Mouse (Mus musculus) thymus, postnatal 10 days (tissue): ENCODE measurements around the gene Ifi47.

Source experiments
- DNase-seq, 2 experiments: peaks; one replicate each; pipeline ENCODE4 v3.0.0; 2021; ENCODE audit warnings: low spot score in 2 of 2

Gene Ifi47

DNA sequence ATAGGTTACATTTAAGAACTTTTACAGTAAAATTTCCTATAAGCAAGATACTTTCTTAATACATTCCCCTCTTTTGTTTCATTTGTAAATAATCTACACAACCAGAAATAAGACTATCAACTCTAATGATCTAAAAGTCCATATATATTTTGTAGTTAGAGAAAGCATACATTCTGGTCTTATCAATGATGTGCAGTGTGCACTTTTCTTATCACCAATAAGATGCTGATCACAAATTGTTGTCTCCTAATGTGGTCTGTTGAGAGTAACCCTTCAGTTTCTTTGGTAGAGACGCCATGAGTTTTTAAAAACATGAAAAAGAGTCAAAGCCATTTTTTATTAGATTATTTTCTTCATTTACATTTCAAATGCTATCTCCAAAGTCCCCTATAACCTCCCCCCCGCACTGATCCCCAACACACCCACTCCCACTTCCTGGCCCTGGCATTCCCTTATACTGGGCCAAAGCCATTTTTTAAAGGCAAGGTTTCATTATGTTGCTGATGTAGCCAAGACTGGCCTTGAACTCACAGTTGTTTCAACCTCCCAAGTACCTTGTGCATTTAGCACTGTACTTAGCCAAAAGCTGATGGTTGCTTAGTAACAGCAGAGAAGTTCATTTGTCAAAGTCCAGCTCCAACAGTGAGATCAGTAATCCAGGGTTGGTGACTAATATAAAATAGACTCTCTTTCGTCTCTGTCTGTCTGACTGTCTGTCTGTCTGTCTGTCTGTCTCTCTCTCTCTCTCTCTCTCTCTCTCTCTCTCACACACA is 13.5 kb downstream of the Ifi47 start:
- no peak for DNase-seq

DNA sequence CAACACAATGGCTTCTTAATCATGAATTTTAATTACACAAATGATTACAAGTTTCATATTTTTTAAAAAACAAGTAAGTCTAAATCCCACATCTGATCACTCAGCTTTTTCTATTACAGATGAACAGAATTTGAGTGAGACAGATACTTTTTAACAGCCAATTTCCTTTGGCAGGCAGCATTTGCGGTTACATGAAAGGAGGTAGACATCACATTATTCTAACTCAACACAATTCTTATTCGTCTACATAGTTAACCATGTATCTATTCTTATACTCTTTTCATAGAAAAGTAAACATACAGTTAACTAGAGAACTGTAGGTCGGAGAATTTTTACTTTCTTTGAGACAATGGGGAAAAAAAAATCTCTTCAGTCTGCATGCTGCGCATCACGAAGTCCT is 14.2 kb downstream of the Ifi47 start:
- no peak for DNase-seq

DNA sequence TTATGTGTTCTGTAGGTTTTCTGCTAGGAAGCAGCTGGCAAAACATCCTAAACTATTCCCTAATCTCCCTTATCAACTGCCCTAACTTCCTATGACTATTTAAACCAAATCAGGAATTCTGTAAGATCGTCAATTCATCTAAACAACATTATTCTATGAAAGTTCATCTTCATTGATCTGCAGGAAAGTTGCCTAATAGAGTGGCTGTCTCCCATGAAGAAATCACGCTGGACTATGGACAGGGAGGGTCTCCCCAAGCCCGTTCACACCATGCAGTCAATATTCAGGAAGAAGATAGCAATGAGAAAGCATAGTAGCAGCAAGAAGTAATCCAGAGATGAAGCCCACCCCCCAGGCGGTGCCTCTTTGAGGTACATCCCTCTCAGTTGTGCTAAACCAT is 14.8 kb downstream of the Ifi47 start:
- DNase-seq = no peak

DNA sequence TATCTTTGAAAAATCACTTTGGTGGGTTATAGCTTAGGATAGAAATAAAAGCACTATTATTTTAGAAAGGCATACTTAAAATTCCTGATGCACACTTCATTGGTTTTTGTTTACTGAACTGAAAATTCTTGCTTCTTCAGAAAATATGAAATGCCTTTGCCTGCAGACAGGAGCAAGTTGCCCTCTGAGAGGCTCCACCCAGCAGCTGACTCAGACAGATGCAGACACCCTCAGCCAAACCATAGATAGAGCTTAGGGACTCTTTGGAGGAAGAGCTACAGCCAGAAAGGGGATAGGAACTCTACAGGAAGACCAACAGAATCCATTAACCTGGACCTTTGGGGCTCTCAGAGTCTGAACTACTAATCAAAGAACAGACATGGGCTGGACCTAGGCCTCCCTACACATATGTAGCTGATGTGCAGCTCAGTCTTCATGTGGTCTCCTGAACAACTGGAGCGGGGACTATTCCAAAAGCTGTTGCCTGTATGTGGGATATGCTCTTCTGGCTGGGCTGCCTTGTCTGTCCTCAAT is 15.7 kb downstream of the Ifi47 start:
- no peak for DNase-seq

- no peak for DNase-seq
Observed at GRCm38 (mm10) chr11:49092786-49093185, 16.4 kb downstream of the Ifi47 start.

DNA sequence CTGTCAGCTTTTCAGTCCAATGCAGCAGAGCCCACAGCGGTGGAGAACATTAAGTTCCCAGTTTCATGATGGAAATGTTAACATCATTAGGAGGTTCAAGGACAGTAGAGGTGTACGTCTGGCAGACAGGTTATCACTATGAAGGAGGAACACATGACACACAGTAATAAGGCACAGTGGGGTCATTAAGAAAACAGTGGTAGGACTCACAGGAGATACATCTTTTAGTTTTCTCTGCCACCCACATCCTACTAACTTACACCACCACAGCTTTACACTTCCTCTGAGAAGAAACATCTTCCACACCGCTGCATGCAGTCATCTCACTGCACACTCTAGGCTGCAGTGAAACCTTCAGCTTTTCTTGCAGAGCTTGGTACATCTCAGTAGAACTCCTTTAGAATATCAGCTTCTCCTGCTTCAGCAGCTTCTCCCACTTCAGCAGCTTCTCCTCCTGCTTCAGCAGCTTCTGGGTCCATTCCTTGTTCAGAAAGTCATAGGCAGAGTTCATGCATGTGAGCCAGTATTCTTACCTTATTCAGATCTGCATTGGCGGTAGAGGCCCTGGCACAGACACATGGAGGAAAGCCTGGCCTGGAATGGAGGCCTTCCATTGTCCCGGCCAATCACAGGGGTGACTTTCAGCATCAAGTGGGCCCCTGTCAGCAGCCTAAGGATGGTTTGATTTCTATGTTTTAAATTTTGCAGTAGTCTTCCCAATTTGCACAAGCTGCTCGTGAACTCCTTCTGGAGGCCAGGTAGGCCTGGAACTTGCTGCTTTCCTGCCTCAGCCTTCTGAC is 17.7 kb downstream of the Ifi47 start:
- DNase-seq = peak; percentile 53 to 64

DNA sequence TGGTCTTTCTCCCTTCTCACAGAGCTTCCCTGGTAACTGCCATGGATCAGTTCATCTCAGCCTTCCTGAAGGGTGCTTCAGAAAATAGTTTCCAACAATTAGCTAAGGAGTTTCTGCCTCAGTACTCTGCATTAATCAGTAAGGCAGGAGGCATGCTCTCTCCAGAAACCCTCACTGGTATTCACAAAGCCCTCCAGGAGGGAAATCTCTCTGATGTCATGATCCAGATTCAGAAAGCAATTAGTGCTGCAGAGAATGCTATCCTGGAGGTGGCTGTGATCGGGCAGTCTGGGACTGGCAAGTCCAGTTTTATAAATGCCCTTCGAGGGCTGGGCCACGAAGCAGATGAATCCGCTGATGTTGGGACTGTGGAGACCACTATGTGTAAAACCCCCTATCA is 19.0 kb downstream of the Ifi47 start:
- DNase-seq = no peak

GRCm38 (mm10) chr11:49100409-49100808 is 24.0 kb downstream of the Ifi47 start:
- no peak for DNase-seq

DNA sequence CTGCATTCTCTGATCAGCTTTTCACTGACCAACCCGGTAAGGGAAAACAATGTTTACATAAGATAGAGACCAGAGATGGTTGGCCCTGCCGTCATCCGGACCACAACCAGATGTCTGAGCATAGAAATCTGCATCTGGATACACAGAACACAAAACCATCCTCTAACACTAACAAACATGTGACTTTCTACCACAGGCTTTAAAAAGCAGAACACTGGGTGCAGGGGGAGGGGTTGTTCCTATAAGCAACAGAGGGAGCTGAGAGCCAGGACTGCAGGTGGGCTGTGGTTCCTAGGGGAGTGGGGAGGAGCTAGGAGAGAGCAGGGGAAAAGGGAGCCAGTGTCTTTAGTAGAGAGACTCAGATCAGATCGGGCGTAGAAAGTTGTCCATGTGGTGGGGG is 25.1 kb downstream of the Ifi47 start:
- peak; percentile 58 to 66 for DNase-seq

- peak; percentile 77 to 97 for DNase-seq
Observed at GRCm38 (mm10) chr11:49103047-49103693, 26.8 kb downstream of the Ifi47 start.

DNA sequence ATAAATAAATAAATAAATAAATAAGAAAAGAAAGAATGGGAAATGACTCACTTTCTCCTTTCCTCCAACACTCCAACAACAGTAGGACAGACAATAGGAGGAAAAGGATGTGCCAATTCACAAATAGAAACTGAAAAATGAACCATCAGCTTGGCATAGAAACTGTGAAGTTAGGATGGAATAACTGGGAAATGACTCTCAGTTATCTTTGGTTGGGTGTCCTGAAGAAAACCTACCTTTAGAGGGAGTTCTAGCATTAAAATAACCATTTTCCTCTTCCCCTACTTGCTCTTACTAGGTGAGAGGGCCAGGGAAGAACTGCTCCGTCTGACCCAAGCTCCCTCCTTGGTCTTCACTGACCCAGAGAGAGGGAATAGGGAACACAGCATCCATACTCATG is 29.4 kb downstream of the Ifi47 start:
- no peak for DNase-seq

DNA sequence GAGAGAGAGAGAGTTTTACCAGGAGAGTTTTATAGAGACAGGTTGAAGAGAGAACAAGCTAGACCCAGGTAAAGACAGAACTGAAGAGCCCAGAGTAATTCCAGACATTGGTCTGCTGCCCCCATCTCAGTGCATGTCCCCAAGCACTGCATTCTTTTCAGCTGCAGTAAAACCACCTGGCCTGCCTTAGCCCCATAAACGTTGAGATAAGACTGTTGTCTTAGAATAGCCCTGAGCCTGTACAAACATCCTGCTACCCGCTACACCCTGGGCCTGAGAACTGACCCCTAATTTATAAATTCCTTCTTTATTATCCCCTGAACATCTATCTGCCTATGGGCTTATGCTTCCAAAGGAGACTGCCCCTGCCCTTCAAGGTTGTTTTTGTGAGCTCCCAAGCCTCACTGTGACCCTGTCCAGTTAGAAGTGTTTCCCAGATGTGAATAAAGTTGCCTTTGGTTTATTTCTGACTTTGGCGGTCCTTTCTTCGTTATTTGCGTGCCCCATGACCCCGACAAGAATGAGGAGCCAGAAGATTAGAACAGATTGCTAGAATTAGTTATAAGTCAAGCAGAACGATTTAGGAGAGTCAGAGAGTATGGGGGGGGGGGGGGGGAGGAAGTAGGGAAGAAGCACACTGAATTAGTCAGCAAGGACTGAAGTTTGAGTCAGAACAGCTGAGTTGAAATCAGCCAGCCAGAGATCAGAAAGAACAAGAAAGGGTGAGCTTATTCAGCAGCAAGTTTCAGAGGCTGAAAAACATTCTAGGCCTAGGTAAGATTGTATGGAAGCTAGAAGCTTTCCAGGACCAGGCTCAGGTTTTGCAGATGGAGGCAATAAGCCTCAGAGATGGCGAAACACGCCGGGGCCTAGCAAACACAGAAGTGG is 31.5 kb downstream of the Ifi47 start:
- no peak for DNase-seq

- peak in 1 of 2 experiments; percentile 62 for DNase-seq
Observed at GRCm38 (mm10) chr11:49108833-49109232, 32.4 kb downstream of the Ifi47 start.

- DNase-seq = no peak
Observed at GRCm38 (mm10) chr11:49111000-49111399, 34.6 kb downstream of the Ifi47 start.

DNA sequence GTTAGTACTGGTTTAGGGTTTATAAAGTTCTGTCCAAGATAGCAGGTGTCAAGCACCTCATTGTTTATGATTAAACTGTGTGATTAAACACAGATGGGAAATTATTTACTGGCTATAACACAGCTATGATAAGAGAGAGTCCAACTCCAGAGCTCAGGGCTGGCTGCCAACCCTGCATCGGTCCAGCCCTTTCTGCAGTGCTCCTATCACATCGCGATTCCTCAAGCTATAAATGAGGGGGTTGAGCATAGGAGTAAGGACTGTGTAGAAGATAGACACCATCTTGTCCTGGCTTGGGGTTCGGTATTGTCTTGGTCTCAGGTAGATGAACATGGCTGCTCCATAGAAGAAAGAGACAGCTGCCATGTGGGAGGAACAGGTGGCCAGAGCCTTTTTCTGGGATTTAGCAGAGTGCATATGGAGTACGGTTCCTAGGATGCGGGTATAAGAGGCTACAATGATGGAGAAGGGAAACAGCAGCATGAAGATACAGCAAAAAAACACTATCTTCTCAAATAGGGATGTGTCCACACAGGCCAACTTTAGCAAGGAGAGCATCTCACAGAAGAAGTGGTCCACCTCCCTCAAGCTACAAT is 36.3 kb downstream of the Ifi47 start:
- no peak for DNase-seq

DNA sequence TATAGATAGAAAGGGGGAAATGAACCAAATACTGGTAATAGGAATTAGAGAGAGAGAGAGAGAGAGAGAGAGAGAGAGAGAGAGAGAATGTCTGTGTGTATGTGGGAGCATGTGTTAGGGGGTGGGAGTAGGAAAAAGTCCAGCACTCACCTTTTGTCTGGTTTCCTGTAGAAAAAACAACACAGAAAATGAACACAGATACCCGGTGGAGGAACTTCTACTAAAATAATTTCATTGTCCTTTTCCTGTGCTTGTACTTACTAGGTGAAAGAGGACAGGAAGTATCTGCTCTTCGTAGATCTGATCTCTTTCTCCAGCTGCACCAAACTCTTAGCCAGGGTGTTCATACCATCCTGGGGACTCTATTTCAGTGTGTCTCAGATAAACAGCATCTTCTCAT is 37.8 kb downstream of the Ifi47 start:
- DNase-seq = no peak

DNA sequence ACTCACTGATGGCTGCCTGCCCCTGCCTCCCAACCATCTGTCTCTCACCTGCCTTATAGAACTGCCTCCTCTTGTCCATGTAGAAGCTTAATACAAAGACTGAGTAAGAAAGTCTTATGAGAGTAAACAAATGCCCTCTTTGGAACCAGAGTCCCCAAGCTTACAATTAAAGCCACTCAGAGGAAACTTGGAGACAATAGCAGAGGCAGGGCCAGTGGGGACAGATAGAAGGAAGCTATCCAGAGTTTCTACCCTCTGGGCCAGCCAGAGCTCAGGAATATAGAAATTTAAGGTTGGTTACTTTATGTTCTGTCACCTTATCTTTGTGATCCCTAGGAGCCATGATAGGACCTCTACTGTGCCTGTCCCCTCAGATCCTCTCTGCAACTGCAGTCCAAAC is 38.4 kb downstream of the Ifi47 start, which contains the start of gene Olfr1396:
TSS of gene Olfr1396 (minus strand) at position 101 of the 400 bp plus-strand sequence.
- DNase-seq = no peak

DNA sequence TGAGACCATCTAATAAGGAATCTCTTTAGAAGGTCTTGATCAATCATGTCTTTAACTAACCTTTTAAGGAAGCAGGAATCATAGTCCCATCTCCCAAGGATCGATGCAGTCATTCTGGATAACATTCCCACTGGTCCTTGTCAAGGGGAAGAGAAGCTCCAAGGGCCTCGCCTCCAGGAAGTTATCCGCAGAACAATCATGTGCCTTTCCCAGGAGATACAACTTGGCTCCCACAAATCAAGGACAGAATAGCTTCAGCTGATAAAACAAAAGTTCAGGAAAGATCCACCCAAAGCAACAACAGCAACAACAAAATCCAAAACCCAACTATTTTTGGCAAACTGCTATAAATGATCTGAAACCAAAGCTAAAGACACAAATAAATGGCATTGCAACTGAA is 43.2 kb downstream of the Ifi47 start:
- no peak for DNase-seq

DNA sequence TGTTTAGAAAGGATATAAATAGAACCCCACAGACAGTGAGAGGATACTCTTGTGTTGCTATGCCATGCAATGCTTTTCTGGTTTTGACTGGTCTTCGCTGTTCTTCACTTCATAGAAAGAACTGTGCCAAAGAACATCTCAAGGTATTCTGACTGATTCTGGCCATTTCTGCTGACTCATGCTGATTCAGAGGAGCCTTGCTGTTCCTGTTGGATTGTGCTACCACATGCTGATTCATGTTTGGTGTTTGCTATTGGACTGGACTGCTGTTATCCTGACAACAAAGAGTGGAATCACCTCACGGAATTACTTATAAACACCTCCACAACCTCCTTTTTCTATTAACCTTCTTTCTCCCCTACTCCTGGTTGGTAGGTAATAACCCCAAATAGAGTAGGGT is 47.8 kb downstream of the Ifi47 start:
- DNase-seq = no peak

DNA sequence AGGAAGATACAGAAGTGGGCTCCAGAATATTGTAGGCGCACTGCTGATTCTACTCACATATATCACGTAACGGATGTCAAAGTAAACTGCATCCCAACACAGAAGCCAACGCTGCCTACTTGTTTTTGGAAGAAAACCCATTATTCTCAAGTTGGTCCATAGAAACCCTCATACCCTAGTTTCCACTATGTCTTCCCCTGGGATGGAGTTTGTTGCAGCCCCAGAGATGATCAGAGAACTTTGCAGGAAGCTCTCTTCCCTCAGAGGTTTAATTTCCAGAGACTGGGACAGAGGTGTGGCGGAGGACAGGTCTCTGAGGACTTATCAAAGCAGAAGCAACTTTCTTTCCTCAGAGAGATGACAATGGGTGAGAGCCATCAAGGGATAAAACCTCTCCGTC is 65.6 kb downstream of the Ifi47 start, which contains the start of gene Olfr1395:
TSS of gene Olfr1395 (plus strand) at position 301 of the 400 bp plus-strand sequence.
- no peak for DNase-seq
